Mouse (Mus musculus) left cerebral cortex, postnatal 36 days (tissue): ENCODE measurements at regions not wholly inside any gene's neighbourhood (a gene's known extent, or its start where the extent isn't known, plus 50 kb on each side); places are given as distances from the start of the nearest gene placed in this dataset.
A peak's percentile ranks its signal among the peaks of the same experiment; 100 is the strongest.
"Not testable (repeated sequence)": the region's sequence is repeated elsewhere in the genome, so short reads cannot be mapped to it uniquely, and the experiment has no call there.

Experiments used
- DNase-seq, 2 experiments: peaks; one replicate each; pipeline ENCODE4 v3.0.0; 2021 to 2022; ENCODE audit warnings: low spot score in 2 of 2, mixed read lengths in 1 of 2
- intact Hi-C: fragments of 180-260 bp; cut with DNase I; formaldehyde crosslinking; loops from one replicate; pipeline ENCODE4 v1.15.1; 2025

DNA sequence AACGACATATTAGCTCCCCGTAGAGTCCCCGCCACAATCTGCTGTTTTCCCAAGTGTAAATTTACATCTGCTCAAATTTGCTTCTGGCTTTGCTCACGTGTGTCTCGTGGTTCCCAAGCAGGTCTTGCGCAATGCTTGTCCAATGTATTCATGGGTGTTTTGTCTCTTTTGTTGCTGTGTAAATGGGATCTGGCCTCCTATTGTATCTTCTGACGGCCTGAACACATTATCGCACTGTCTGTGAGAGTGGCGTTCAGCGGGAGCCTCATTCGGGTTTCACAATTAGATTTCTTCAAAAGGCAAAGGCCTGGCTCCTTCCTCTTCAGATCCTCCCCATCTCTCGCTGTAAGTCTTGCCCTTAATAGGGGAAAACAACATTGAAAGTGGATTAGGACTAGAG, 274.5 kb downstream of the Fam19a5 start:
- DNase-seq: no peak
- intact Hi-C loops: no loop called here

DNA sequence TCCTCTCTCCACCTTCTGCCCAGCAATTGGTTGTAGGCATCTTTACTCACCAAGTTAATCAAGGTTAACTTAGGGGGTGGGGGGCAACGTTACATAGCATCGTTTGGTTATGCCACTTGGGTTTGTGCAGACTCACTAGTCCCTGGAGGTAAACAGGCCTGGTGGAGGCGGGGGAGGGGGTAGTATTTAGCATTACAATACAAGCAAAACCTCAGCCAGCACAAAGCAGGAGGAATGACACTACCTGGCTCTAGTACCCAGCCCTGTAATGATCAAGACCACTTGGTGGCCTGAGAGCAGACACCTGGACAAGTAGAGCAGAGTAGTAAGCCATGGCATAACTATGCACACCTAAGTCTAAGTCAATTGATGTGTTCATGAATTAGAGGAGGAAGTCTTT, 298.0 kb downstream of the Fam19a5 start:
- DNase-seq: no peak
- intact Hi-C loops: no loop called here

DNA sequence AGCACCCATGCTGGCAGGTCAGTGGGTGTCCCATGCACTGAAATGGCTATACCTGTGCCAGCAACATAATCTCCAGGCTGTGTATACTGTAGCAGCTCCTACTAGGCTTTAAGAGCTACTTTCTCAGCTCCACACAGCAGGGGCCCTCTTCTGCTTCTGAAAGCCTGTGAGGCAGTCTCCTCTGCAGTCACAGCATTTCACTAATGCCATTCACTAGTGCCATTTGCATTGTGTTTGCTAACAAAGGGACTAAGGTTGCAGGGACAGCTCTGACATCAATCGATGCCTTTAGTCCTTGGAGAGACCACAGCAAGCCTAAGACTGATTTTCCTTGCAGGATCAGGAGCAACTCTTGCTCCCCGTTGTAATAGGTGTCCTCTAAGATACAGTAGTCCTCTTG, 315.0 kb downstream of the Fam19a5 start:
- intact Hi-C loops: no loop called here
- DNase-seq: no peak

DNA sequence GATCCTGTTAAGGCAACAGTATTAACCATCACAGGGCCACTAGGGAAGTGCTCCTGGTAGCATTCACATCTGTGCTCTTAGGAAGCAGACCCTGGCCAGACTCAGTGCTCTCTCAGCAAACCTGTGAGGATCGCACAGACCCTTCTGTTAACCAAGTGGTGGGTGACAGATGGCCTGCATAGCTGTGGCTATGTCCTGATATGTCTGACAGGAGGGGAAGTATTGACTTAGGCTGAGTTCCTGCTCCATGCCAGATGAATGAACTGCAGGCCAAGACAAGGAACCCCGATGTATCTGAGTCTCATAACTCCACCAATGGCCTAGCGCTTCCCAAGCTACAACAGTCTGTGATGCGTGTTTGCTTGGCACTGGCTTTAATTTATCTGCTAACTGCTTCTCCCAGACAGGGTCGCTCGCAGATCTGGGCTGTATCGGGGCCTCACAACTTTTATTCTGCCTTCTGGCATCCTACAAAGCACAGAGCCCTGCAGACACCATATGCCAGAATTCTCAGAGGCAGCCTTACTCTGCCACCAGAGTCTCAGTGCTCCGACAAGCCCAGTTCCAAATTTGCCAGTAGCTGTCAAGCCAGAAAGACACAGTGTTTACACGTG, 332.3 kb downstream of the Fam19a5 start:
- no peak for DNase-seq

DNA sequence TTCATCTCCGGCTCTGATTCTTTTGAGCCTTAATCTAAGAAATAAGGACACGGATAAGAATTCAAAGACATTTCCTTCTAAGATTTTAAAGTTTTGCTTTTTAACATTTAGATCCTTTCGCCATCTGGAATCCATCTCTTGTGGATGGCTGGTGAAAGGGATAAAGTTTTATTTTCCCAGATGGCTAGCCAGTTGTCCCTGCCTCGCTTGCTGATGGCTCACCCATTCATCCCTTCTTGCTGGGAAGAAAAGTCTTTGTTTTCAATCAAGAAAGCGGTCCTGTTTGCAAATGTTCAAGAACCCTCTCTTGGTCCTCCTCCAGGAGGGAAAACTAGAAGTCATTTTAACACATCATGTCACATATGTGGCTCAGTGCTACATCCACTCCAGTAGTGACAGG, 346.8 kb downstream of the Fam19a5 start:
- intact Hi-C loops: no loop called here
- DNase-seq: no peak

More for the DNA sequence above, 332.3 kb downstream of the Fam19a5 start:
- intact Hi-C loops: no loop called here

DNA sequence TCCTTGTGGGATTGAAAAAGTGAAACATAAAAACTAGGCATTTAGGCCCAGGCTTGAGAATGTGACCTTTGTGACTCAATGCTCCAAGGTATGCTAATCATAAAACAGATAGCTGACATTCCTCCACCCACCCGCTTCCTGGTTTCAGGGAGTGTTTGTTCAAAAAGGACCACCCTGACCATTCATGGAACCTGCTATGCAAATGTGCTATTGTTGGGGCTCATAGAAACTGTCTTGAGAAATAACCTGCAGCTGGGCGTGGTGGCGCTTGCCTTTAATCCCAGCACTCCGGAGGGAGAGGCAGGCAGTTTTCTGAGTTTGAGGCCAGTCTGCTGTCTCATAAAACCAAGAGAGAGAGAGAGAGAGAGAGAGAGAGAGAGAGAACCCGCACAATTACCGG, 350.8 kb downstream of the Fam19a5 start:
- intact Hi-C loops, DNase-seq: not testable (repeated sequence)

DNA sequence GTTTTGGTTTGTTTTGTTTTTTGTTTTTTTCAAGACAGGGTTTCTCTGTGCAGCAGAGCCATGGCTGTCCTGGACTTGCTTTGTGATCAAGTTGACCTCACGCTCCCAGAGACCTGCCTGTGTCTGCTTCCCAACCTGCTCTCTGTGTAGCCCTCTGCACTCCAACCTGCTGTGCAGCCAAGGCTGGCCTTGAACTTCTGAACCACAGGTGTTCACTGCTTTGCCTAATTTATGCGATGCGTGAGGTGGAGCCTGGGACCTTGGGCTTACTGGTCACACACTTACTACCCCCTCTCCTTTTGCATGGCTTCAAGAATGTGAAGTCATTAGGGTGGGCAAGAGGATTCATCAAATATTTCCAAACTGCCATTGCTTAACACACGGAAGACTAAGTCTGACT, 354.6 kb downstream of the Fam19a5 start:
- DNase-seq: no peak
- intact Hi-C loops: no loop called here

DNA sequence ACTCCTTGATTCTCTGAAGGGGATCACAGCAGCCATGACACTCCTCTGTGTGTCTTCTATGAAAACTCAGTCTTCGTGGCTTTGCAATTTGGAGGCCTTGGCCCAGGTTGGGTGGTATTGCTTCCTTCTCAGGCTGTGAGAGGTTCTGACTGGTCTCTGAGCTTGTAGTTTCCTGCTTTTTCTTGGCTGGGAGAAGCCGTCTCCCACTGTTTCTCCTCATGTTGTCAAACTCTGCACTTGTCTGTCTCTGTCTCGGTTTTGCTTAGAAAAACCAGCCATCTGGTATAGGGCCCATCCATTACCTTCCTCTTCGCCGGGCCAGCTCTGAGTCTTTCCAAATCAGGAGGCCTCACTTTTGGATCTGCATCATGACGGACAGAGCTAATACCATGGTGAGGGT, 360.3 kb downstream of the Fam19a5 start:
- no peak for DNase-seq
- intact Hi-C loops: no loop called here

DNA sequence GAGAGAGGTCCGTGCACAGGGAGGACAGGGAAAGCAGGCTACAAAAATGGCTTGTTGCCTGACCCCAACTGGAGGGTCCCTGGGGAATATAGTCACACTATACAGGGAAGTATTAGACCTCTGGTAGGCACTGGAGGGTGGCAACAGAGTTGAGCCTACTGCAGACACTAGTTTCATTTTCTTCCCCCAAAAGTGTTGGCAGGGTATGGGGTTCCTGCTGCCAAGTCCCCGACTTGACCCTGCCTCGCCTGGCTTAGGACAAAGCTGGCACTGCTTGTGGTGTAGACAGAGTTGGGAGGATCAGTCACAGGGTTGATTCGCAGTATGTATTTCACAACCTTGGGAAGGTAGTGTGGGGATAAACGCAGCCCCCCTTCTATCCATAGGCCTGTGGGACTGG, 362.2 kb downstream of the Fam19a5 start:
- intact Hi-C loops: no loop called here
- DNase-seq: no peak

DNA sequence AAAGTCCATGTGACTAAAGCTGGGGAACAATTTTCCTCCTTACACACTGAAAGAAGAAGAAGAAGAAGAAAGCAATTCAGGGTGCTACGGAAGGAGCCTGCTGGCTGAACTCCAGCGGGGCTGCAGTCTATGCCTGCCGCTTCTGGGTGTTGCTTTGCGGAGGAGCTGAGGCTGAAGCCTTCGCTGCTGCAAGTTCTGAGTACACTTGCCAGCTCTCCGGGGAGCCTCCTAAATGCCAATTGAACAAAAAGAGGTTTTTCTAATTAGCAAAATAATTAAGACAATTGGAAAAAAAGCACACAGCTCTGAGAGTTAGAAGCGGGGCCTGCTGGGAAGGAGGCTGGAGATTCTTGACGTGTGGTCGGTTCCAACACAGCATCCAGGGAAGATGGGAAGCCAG, 378.0 kb downstream of the Fam19a5 start:
- intact Hi-C loops: loop anchor here (5.0 kb wide), 1 partner anchor 295 kb away; no protein-coding TSS in a partner anchor
- peak; percentile 21 to 30 for DNase-seq

DNA sequence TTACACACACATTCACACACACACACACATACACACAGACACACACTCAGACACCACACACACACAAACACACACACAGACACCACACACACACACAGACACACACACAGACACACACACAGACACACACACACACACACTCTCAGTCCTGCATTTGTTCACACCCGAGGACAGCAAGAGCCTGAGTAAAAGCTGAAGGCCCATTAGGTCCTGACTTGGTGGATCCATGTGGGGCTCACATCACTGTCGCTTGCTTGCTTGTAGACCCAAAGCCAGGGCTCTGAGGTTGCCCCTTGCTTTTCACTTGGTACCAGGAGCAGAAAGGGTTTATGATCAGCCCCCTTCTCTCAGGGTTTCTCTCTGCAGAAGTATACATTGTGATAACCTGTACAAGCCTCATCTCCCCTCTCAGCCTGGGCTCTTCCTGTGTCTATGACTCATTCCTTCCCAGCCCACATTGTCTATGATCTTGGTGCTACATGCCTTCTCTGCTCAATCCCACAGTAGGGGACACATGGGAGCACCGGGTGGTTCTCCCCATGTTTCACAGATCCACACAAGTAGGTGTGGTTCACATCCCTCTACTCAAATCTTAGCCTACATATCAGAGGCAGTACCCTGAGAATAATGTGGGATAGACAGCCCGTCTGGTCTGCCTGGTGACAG, 378.8 kb downstream of the Fam19a5 start:
- DNase-seq: no peak
- intact Hi-C loops: loop anchor here (5.0 kb wide), 1 partner anchor 296 kb away; no protein-coding TSS in a partner anchor

DNA sequence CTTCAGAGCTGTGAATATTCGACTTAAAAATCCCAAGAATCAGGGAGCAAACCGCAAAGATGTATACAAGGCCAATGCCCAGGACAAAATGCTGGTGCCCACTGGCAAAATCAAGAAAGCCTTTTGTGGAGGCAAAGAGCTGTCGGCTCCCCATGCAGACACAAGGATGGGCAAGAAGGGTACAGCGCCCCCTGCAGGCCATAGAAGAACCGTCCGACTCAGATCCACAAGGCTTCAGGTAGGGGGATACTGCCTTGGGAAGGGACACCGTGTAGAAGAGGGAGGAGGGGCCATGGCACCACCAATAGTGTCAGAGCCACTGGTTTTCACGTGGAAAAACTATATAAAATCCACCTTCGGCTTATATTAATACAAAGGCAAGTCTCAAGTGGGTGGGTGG, 379.8 kb downstream of the Fam19a5 start:
- peak in 1 of 2 experiments; percentile 18 for DNase-seq
- intact Hi-C loops: loop anchor here (5.0 kb wide), 1 partner anchor 297 kb away; no protein-coding TSS in a partner anchor

DNA sequence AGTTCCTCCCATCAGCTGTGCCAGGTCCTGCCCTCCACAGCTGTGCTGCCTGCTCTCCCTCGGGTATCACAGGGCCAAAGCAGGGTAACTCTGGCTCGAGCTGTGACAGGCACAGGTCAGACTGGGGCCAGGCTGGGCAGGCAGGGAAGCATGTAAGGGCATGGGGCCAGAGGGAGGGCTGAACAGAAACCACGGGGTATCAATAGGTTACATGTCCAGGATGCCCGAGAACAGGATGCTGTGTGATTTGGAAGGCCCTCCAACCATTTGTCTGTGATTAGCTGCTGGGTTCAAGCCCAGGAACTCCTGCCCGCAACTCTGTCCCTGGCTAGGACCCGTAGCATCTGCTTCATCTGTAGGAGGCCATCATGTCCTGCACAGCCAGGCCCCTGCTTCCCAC, 391.9 kb downstream of the Fam19a5 start:
- DNase-seq: no peak
- intact Hi-C loops: loop anchor here (5.0 kb wide), 1 partner anchor 311 kb away; no protein-coding TSS in a partner anchor

DNA sequence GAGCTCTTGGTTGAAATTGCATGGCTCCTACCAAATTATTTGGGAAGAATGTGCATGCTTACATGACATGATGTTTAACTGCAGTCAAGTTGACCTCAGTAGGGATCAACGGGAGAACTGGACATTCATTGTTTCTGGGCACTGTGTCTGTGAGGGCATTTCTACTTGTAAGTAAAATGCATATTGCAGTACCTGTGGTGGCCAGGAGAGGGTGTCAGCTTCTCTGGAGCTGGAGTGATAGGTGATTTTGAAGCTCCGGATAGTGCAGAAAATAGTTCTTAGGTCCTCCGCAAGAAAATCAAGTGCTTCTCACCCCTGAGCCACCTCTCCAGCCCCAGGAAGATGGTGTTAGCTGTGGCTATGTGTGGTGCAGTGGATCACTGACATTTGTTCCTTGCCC, 396.7 kb downstream of the Fam19a5 start:
- intact Hi-C loops: no loop called here
- DNase-seq: peak in 1 of 2 experiments; percentile 35

DNA sequence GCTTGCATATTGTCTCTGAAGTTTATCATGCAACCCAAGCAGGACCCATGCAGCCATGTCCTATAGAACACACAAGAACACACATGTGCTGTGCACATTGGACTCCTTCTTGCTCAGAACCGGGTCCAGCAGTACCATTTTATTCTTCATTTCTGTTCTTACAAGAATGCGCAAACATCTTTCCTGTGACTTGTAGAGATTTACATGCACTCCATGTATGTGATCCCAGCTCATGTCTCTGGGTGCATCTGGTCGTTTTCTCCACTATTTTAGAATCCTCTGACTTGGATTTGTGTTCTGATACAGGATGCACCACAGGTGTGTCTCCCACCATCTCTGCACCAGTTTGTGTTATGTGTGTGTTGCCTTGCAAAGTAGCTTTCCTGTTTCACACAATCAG, 408.4 kb downstream of the Fam19a5 start:
- no peak for DNase-seq
- intact Hi-C loops: no loop called here

DNA sequence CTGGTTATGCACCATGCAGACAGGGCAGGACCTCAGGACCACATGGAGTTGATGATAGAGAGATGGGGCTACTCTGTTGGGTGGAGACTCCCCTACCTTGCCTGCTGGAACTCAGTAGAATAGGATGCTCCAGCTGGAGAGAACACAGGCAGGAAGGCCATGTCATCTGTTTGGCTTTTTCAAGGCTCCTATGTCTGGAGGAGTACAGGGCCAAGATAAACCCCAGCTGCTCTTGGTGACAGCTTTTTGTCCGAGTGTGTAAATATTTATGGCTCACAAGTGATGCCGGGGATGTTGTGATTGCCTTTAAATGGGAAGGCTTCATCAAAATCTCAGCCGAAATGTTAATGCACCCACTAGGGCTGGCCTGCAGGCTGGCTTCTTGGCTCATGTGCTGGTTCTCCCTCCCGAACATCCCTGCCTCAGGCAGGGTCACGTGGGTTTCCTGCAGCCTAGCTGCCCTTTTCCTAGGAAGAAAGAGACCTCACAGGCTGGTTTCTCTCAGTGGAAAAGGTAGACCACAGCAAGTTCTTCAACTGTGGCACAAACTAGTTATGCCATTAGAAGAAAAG, 411.7 kb downstream of the Fam19a5 start:
- intact Hi-C loops: no loop called here
- DNase-seq: no peak

DNA sequence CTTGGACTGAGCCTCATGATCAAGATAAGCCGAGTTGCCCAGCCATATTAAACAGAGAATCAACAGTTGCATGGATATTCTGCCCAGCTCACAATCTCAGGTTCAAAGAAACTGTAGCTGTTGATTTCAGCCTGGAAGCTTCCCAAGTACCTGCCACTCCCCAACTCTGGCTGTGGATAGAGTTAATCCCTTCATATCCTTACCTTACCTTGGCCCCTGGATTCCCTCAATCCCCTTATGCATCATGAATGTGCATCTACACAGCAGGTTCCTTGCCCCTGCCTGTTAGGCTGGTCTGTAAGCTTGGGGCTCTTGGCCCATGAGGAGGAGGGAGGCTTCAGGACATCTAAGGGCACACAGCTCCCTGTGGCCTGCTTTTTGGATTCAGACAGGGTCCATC, 414.8 kb downstream of the Fam19a5 start:
- intact Hi-C loops: no loop called here
- DNase-seq: no peak

DNA sequence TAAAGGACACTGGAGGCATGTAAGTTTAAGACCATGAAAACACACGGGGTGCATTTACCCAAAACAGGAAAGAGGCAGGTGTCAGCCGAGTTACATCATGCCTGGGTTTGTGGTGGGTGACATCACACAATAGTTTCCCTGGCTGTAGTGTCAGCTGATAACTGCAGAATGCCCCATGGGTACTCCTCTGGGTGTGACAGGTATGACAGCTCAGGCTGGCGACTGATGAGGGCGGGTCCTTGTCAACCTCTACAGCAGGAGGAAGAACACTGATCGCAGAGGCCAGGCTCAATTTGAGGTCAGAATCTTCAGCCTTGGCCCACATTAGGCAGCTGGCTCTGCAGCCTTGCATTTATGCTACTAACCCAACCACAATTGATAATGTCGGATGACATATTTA, 428.5 kb downstream of the Fam19a5 start:
- no peak for DNase-seq
- intact Hi-C loops: no loop called here

DNA sequence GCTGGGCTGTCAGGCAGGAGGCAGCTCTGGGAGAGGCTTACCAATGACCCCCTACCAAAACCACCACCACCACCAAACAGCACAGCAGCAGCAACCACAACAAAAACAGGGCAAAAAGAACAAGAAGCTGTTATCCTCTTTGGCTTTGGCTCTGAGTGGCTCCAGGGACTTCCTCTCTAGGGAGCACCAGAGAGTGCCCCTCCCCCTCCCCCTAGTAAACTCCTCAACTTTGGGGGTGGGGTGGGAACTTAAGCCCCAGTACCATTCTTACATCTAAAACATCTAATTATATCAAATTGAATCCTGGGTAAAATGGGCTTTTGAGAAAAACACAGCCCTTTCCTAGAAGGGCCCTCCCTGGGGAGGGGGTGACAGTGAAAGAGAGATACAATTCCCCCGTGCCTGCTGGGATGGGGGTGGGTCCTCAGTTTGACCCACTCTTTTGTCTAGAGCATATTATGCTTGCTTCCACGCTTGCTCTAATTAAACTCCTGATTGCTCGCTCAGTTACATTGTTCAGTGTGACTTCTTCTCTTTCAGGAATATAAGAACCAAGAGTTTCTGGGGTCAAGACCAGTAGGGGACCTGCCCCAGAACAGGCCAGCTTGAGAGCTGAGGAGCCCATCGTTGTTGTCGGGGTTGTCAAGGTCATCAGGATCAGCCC, 443.4 kb downstream of the Fam19a5 start:
- no peak for DNase-seq
- intact Hi-C loops: no loop called here

DNA sequence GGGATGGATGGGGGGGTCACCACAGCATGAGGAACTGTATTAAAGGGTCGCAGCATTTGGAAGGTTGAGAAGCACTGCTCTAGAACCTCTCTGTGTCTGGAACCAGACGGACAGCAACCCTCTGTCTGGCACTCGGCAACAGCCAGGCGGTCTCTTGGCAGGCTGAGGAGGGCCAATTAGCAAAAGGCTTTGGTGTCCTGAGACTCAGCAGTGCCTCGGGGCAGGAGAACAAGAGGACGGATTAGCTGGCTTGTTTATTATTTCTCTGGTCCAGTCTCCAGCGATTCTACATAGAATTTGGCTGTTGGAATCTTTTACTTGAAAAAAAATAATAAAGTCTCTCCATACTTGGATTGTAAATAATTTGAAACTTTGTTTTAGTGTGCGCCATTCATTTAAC, 450.4 kb downstream of the Fam19a5 start:
- intact Hi-C loops: no loop called here

DNA sequence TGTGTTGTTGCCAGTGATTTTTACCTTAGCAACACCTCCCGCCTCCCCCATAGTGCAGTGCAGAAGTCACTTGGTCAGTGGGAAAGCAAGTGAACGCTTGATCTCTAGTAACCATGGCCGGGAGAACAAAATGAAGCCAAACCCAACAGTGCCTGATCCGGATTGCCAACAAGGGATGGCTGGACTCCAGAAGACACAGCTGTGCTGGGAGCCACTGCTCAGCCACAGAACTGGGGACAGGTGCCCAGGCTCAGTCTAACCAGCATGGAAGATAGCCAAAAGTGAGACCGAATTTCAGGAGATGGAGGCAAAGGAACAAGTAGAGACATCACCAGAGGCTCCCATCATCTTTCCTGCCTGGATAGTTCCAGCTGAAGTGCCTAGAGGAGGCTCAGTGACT, 473.0 kb downstream of the Fam19a5 start:
- DNase-seq: no peak
- intact Hi-C loops: no loop called here

More for the DNA sequence above, 450.4 kb downstream of the Fam19a5 start:
- DNase-seq: no peak
